Mouse (Mus musculus): ENCODE data around the gene Csnk1g2.
A peak's percentile ranks its signal among the peaks of the same experiment; 100 is the strongest.

Csnk1g2 gene

DNA sequence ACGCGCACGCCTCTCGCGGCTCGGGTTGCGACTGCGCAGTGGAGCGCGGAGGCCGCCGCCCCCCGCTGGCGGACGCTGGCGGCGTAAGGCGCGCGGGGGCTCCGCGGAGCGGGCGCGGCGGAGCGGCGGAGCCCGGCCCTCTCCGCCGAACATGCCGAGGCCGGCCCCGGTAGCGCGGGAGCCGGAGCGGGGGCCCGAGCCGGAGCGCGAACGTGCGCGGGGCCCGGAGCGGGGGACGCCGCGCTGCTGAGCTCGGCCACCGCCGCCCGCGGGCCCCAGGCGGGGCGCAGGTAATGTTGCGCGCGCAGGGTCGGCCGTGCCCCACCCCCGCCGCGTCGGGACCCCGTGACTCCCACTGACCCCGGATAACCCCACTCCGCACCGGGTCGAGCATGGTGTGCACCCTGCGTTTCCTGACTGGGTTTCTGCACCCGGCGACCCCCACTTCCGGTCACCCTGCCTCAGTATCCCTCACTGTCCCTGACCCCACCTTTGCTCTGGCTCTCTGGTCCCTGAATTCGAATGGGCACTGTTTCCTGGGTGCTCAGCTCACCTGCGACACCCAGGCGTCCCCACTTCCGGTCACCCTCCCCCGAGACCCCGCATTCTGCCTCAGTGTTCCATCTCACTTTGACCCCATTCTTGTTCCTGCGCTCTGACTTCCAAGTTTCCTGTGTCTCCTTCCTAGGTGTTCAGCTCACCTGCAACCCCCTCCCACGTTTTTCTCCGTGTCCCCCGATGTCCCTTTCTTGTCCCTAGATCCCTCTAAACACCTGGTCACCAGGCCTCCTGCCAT lies at the start of gene Csnk1g2:
Csnk1g2 (plus strand) TSS at position 178 of the 796 bp plus-strand sequence.
- no peaks in the 10 kb centered on the region for H3K36me3 ChIP-seq (ENCODE audit: control insufficient read depth, insufficient read depth, low read length, poor library complexity, severe bottlenecking)
- H3K27me3 ChIP-seq (ENCODE audit: control insufficient read depth, insufficient read depth, low read length, poor library complexity, severe bottlenecking): no peaks in the 10 kb centered on the region
- DNase-seq (ENCODE audit: low read depth, low spot score): peak; percentile 76

- H3K27me3 ChIP-seq (ENCODE audit: control insufficient read depth, insufficient read depth, low read length, poor library complexity, severe bottlenecking): no peaks in the 10 kb centered on the region
- H3K36me3 ChIP-seq (ENCODE audit: control insufficient read depth, insufficient read depth, low read length, poor library complexity, severe bottlenecking): no peaks in the 10 kb centered on the region
- no peak for DNase-seq (ENCODE audit: low read depth, low spot score)
Observed at GRCm38 (mm10) chr10:80573944-80574343, 48.7 kb upstream of the Csnk1g2 start.

GRCm38 (mm10) chr10:80574896-80575295 lies 47.7 kb upstream of the Csnk1g2 start:
- H3K27me3 ChIP-seq (ENCODE audit: control insufficient read depth, insufficient read depth, low read length, poor library complexity, severe bottlenecking): no peaks in the 10 kb centered on the region
- no peaks in the 10 kb centered on the region for H3K36me3 ChIP-seq (ENCODE audit: control insufficient read depth, insufficient read depth, low read length, poor library complexity, severe bottlenecking)
- no peak for DNase-seq (ENCODE audit: low read depth, low spot score)

GRCm38 (mm10) chr10:80575925-80576324 lies 46.7 kb upstream of the Csnk1g2 start:
- no peak for DNase-seq (ENCODE audit: low read depth, low spot score)
- no peaks in the 10 kb centered on the region for H3K27me3 ChIP-seq (ENCODE audit: control insufficient read depth, insufficient read depth, low read length, poor library complexity, severe bottlenecking)
- no peaks in the 10 kb centered on the region for H3K36me3 ChIP-seq (ENCODE audit: control insufficient read depth, insufficient read depth, low read length, poor library complexity, severe bottlenecking)

GRCm38 (mm10) chr10:80576351-80577194 lies 46.1 kb upstream of the Csnk1g2 start:
- Histone ChIP-seq H3K27me3 (ENCODE audit: control insufficient read depth, insufficient read depth, low read length, poor library complexity, severe bottlenecking) (no peaks in the 10 kb centered on the region), H3K36me3 (ENCODE audit: control insufficient read depth, insufficient read depth, low read length, poor library complexity, severe bottlenecking) (no peaks in the 10 kb centered on the region)
- DNase-seq (ENCODE audit: low read depth, low spot score): peak; percentile 71

DNA sequence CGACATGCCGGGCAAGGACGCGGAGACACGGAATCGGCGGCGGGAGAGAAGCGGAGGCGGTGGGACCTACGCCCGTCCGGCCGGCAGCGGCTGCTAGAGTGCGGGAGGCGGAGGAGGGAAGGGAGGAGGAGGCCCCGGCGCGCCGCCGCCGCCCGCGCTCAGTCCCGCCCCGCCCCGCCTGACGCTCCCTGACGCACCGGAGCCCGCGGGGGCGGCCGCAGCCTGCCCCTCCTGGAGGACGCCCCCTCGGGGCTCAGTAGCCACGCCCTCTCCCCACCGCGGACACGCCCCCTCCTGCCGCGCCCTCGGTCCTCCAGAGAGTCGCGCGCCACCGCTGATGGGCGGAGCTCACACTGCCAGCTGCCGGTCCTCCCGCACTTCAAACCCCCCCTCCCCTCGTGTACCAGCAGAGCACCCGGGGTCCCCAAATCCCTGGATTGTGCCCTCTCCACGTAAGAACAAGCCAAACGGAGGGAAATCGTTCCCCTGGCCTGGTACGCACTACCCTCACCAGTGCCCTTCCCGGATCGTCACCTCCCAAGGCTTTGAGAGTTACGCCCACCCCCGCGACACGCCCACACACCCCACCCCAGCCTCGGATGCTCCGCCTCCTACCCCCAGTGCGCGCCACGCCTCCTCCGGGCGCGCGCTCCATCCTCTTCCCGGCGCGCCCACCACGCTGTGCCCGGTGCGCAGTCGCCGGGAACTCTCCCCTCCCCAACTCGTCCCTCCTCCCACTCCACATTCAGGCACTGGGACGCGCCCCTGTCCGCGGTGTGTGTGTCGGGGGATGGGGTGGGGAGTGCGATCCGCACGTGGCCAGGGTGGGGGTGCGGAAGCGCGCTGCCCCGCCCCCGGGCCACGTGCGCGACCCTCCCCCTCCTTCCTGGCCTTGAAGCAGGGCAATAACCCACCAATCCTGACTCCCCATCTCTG lies 45.2 kb upstream of the Csnk1g2 start, which contains the start of gene Klf16:
Klf16 (minus strand) TSS at position 127 of the 936 bp plus-strand sequence.
- peak; percentile 99 for DNase-seq (ENCODE audit: low read depth, low spot score)

DNA sequence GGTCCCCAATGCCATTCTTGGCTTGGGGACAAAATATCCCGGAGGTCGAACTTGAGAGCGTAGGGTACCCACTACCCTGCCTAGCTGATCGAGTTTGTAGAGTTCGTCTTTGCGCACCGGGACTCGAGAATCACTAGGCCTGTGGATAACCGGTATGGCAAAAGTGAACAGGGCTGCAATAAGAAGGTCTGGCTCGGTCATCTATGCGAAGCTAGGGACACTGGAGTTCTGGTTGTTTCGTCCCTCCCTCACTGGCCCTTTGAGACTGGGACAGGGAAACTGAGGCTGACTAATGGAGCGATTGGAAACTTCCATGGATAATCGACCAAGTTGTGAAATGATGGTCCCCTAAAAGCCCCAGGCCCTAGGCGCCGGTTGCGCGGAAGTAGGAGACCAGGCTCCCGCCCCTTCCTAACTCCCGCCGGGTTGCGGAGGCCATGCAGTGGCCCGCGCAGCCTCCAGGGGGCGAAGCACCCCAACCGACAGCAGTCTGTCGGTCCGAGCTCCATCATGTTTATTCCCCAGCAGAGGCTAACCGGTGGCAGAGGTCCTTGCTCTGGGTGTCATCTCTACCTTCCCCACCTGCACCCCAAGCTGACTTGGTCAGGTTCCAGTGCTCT lies 44.4 kb upstream of the Csnk1g2 start:
- peak; percentile 92 for DNase-seq (ENCODE audit: low read depth, low spot score)
- Histone ChIP-seq H3K27me3 (ENCODE audit: control insufficient read depth, insufficient read depth, low read length, poor library complexity, severe bottlenecking) (no peaks in the 10 kb centered on the region), H3K36me3 (ENCODE audit: control insufficient read depth, insufficient read depth, low read length, poor library complexity, severe bottlenecking) (peaks cover 3% of the 10 kb centered on the region)

More for the DNA sequence above, 45.2 kb upstream of the Csnk1g2 start, which contains the start of gene Klf16:
- no peaks in the 10 kb centered on the region for H3K27me3 ChIP-seq (ENCODE audit: control insufficient read depth, insufficient read depth, low read length, poor library complexity, severe bottlenecking)
- peaks cover under 1% of the 10 kb centered on the region; the same call in 1 of the 2 replicates for H3K36me3 ChIP-seq (ENCODE audit: control insufficient read depth, insufficient read depth, low read length, poor library complexity, severe bottlenecking)

DNA sequence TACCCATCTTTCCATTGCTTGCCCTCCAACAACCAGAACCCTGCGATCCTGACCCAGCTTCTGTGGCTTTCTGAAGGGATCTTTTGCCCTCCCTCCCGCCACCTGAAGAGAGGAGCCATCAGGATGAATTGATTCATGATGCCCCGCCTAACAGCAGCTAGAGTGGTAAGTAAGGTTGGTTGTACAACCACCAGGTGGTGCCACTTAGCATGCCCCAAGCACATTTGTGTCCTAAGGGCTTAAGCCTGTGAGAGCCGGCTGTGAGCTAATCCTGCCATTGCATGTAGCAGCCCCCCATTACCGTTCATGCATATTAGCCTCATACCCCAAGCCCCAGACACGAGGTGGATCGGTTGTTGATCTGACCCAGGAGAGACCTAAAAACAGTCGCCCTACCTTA lies 43.7 kb upstream of the Csnk1g2 start:
- DNase-seq (ENCODE audit: low read depth, low spot score): peak; percentile 94
- Histone ChIP-seq H3K27me3 (ENCODE audit: control insufficient read depth, insufficient read depth, low read length, poor library complexity, severe bottlenecking) (no peaks in the 10 kb centered on the region), H3K36me3 (ENCODE audit: control insufficient read depth, insufficient read depth, low read length, poor library complexity, severe bottlenecking) (peaks cover 7% of the 10 kb centered on the region)

- Histone ChIP-seq H3K36me3 (ENCODE audit: control insufficient read depth, insufficient read depth, low read length, poor library complexity, severe bottlenecking) (peaks cover 10% of the 10 kb centered on the region), H3K27me3 (ENCODE audit: control insufficient read depth, insufficient read depth, low read length, poor library complexity, severe bottlenecking) (no peaks in the 10 kb centered on the region)
- DNase-seq (ENCODE audit: low read depth, low spot score): no peak
Observed at GRCm38 (mm10) chr10:80583047-80583446, 39.6 kb upstream of the Csnk1g2 start.

- Histone ChIP-seq H3K27me3 (ENCODE audit: control insufficient read depth, insufficient read depth, low read length, poor library complexity, severe bottlenecking) (no peaks in the 10 kb centered on the region), H3K36me3 (ENCODE audit: control insufficient read depth, insufficient read depth, low read length, poor library complexity, severe bottlenecking) (peaks cover 10% of the 10 kb centered on the region)
- DNase-seq (ENCODE audit: low read depth, low spot score): no peak
Observed at GRCm38 (mm10) chr10:80584045-80584488, 38.6 kb upstream of the Csnk1g2 start.

GRCm38 (mm10) chr10:80584642-80585552 lies 37.7 kb upstream of the Csnk1g2 start:
- H3K36me3 ChIP-seq (ENCODE audit: control insufficient read depth, insufficient read depth, low read length, poor library complexity, severe bottlenecking): peaks cover 10% of the 10 kb centered on the region
- DNase-seq (ENCODE audit: low read depth, low spot score): no peak
- H3K27me3 ChIP-seq (ENCODE audit: control insufficient read depth, insufficient read depth, low read length, poor library complexity, severe bottlenecking): no peaks in the 10 kb centered on the region

DNA sequence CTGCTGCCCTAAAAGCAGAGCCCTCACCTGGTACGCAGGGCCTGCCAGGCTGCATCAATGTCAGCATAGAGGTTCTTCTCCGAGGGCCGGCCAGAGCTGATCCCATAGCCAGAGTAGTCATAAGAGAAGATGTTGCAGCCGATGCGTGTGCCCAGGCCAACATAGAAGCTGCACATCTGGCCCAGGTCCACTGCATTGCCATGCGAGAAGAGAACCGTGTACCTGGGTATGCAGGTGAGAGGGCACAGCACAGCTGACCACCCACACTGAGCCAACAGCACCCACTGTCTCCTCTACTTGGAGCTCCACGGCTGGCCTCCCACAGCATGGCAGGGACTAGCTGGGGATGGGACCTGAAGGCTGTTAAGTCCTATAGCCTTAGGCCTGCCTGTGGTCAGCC lies 37.1 kb upstream of the Csnk1g2 start:
- Histone ChIP-seq H3K27me3 (ENCODE audit: control insufficient read depth, insufficient read depth, low read length, poor library complexity, severe bottlenecking) (no peaks in the 10 kb centered on the region), H3K36me3 (ENCODE audit: control insufficient read depth, insufficient read depth, low read length, poor library complexity, severe bottlenecking) (peaks cover 10% of the 10 kb centered on the region)
- no peak for DNase-seq (ENCODE audit: low read depth, low spot score)
